Mouse (Mus musculus): ENCODE data around the gene Nagk. TPM values are rescaled to one million over a fixed set of nuclear protein-coding genes. Genes with fewer than 3 reads are reported as not detected.

Nagk gene
- polyA plus RNA-seq (2012) = 0.12 and 0.22 TPM in 2 replicates

- Histone ChIP-seq H3K4me1 (ENCODE audit: control insufficient read depth) (peaks cover 19% of the 10 kb centered on the region), H3K36me3 (ENCODE audit: control insufficient read depth) (no peaks in the 10 kb centered on the region; the same call in 1 of the 2 replicates), H3K9me3 (ENCODE audit: control insufficient read depth, low read length) (peaks cover 3% of the 10 kb centered on the region)
Measured at GRCm38 (mm10) chr6:83794760-83795296, at the start of gene Nagk. Gene Nagk, plus strand, starts transcription at chr6:83794982.

DNA sequence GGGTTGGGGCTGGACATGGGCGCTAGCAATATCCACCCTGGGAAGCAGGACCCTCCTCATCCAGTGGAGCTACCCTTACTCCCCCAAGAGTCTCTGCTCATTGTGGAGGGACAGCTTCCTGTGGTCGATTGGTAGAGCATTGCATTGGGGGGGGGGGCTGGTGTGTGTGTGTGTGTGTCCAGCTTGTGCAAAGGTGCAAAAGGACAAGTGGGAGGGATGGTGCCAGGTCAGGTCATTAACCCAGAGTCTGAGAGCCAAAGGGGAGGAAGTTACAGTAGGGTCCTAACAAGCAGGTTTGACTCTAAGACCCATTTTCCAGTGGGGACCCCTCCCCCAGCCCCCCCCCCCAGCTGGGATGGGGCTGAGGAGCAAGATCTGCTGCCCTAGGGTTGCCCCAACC is 49.3 kb upstream of the Nagk start:
- Histone ChIP-seq H3K36me3 (ENCODE audit: control insufficient read depth) (no peaks in the 10 kb centered on the region), H3K27me3 (ENCODE audit: control insufficient read depth) (no peaks in the 10 kb centered on the region; the same call in 1 of the 2 replicates), H3K4me3 (replicated peaks) (no peak overlapping the region), H3K9me3 (ENCODE audit: control insufficient read depth, low read length) (peaks cover 4% of the 10 kb centered on the region; the same call in 1 of the 2 replicates), H3K4me1 (ENCODE audit: control insufficient read depth) (no peaks in the 10 kb centered on the region)
- no peak for TF ChIP-seq TAL1 (IDR thresholded peaks at IDR 0.05; ENCODE audit: low read length)
- TF ChIP-seq GATA1 (IDR thresholded peaks at IDR 0.05; ENCODE audit: low read length) = no peak

More at GRCm38 (mm10) chr6:83794760-83795296, at the start of gene Nagk:
- no peak for TF ChIP-seq TAL1 (IDR thresholded peaks at IDR 0.05; ENCODE audit: low read length)
- TF ChIP-seq GATA1 (IDR thresholded peaks at IDR 0.05; ENCODE audit: low read length) = no peak
- Histone ChIP-seq H3K4me3 (replicated peaks) (peak within 1 kb of the TSS; percentile 72), H3K27me3 (ENCODE audit: control insufficient read depth) (peaks cover 13% of the 10 kb centered on the region)

DNA sequence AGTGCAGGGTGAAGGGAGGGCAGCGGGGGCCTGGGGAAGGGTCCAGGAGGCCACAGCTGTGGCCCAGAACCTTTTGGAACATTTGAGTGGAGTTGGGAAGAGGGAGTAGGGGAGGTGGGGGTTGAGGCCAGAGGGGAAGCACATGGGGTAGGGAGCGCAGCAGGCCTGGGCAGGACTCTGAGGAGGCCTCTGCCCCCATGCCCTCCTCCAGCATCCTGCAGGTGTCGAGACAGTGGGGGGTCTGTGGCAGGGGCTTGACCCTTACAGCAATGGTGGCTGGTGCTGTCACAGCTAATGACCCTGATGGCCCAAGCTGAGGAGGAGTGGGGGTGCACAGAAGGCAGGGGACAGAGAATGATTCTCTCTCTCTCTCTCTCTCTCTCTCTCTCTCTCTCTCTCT is 45.5 kb upstream of the Nagk start:
- no peak overlapping the region for H3K4me3 ChIP-seq (replicated peaks)
- no peak for TF ChIP-seq GATA1 (IDR thresholded peaks at IDR 0.05; ENCODE audit: low read length)
- TF ChIP-seq TAL1 (IDR thresholded peaks at IDR 0.05; ENCODE audit: low read length) = no peak

GRCm38 (mm10) chr6:83750171-83750684 is 44.6 kb upstream of the Nagk start:
- H3K36me3 ChIP-seq (ENCODE audit: control insufficient read depth) = no peaks in the 10 kb centered on the region
- no peaks in the 10 kb centered on the region for H3K9me3 ChIP-seq (ENCODE audit: control insufficient read depth, low read length)
- no peaks in the 10 kb centered on the region for H3K4me1 ChIP-seq (ENCODE audit: control insufficient read depth)
- no peak overlapping the region for H3K4me3 ChIP-seq (replicated peaks)
- TF ChIP-seq GATA1 (IDR thresholded peaks at IDR 0.05; ENCODE audit: low read length) = no peak
- TF ChIP-seq TAL1 (IDR thresholded peaks at IDR 0.05; ENCODE audit: low read length) = no peak
- peaks cover 26% of the 10 kb centered on the region for H3K27me3 ChIP-seq (ENCODE audit: control insufficient read depth)

More for the DNA sequence above, 45.5 kb upstream of the Nagk start:
- Histone ChIP-seq H3K4me1 (ENCODE audit: control insufficient read depth) (no peaks in the 10 kb centered on the region), H3K27me3 (ENCODE audit: control insufficient read depth) (peaks cover 21% of the 10 kb centered on the region), H3K36me3 (ENCODE audit: control insufficient read depth) (no peaks in the 10 kb centered on the region), H3K9me3 (ENCODE audit: control insufficient read depth, low read length) (no peaks in the 10 kb centered on the region)

GRCm38 (mm10) chr6:83756051-83756450 is 38.7 kb upstream of the Nagk start:
- no peak overlapping the region for H3K4me3 ChIP-seq (replicated peaks)
- peaks cover 66% of the 10 kb centered on the region for H3K27me3 ChIP-seq (ENCODE audit: control insufficient read depth)

DNA sequence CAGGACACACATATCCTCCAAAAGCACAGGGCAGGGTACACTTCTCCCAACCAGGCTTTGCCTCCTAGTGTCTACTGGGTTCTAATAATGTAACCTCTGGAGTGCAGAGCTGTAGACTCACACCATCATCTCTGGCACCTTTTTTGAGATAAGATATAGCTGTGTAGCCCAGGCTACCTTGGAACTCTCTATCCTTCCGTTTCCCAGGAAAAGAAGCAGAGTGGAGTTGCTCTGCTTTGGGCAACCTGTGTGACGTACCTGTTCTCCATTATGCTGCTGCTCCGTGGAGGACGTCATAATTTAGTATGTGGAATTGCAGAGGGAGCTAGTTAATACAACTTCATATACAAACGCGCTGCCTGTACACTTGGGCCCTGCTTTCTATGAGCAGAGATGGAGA is 32.4 kb upstream of the Nagk start, which contains the start of gene Ankrd53:
TSS of gene Ankrd53 (plus strand) at position 301 of the 400 bp plus-strand sequence.
- Histone ChIP-seq H3K4me3 (replicated peaks) (no peak within 1 kb of the TSS), H3K36me3 (ENCODE audit: control insufficient read depth) (no peaks in the 10 kb centered on the region), H3K27me3 (ENCODE audit: control insufficient read depth) (peaks cover 64% of the 10 kb centered on the region), H3K9me3 (ENCODE audit: control insufficient read depth, low read length) (no peaks in the 10 kb centered on the region), H3K4me1 (ENCODE audit: control insufficient read depth) (peaks cover 3% of the 10 kb centered on the region)
- TF ChIP-seq TAL1 (IDR thresholded peaks at IDR 0.05; ENCODE audit: low read length) (no peak), GATA1 (IDR thresholded peaks at IDR 0.05; ENCODE audit: low read length) (no peak)

More at GRCm38 (mm10) chr6:83756051-83756450, 38.7 kb upstream of the Nagk start:
- no peaks in the 10 kb centered on the region for H3K4me1 ChIP-seq (ENCODE audit: control insufficient read depth)
- no peaks in the 10 kb centered on the region for H3K9me3 ChIP-seq (ENCODE audit: control insufficient read depth, low read length)
- H3K36me3 ChIP-seq (ENCODE audit: control insufficient read depth) = no peaks in the 10 kb centered on the region
- TF ChIP-seq GATA1 (IDR thresholded peaks at IDR 0.05; ENCODE audit: low read length) = no peak
- no peak for TF ChIP-seq TAL1 (IDR thresholded peaks at IDR 0.05; ENCODE audit: low read length)

DNA sequence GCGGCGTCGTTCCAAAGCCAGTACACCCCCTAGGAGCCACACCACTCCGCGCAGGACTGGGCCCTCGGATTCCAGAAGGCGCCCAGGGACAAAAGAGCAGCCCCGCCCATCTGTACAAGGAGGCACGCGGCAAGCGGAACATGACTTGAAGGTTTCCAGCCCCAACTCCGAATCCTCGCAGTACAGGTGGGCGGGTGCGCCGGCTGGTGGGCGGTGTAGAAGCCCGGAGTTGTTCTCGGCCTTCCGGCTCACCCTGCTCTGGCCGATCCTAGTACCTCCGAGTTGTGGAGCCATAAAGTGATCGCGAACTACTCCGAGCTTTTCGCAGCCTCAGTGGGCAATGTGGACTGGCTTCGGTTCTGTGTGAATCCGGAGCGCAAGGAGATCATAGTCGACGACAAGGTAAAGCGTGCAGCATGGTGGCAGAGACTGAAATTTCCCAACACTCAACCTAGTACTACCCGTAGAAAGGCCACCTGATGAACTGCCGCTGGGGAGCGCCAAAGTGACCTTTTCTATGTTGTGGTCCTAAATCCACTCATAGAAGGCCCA is 31.8 kb upstream of the Nagk start:
- Histone ChIP-seq H3K4me1 (ENCODE audit: control insufficient read depth) (peaks cover 3% of the 10 kb centered on the region), H3K9me3 (ENCODE audit: control insufficient read depth, low read length) (no peaks in the 10 kb centered on the region), H3K4me3 (replicated peaks) (no peak overlapping the region), H3K36me3 (ENCODE audit: control insufficient read depth) (no peaks in the 10 kb centered on the region), H3K27me3 (ENCODE audit: control insufficient read depth) (peaks cover 58% of the 10 kb centered on the region)
- no peak for TF ChIP-seq TAL1 (IDR thresholded peaks at IDR 0.05; ENCODE audit: low read length)
- TF ChIP-seq GATA1 (IDR thresholded peaks at IDR 0.05; ENCODE audit: low read length) = no peak

GRCm38 (mm10) chr6:83766982-83767381 is 27.8 kb upstream of the Nagk start:
- no peak for TF ChIP-seq TAL1 (IDR thresholded peaks at IDR 0.05; ENCODE audit: low read length)
- H3K27me3 ChIP-seq (ENCODE audit: control insufficient read depth) = peaks cover 25% of the 10 kb centered on the region
- H3K9me3 ChIP-seq (ENCODE audit: control insufficient read depth, low read length) = no peaks in the 10 kb centered on the region
- H3K4me3 ChIP-seq (replicated peaks) = no peak overlapping the region
- peaks cover 3% of the 10 kb centered on the region for H3K4me1 ChIP-seq (ENCODE audit: control insufficient read depth)
- peaks cover 34% of the 10 kb centered on the region for H3K36me3 ChIP-seq (ENCODE audit: control insufficient read depth)

GRCm38 (mm10) chr6:83768485-83768884 is 26.3 kb upstream of the Nagk start:
- Histone ChIP-seq H3K36me3 (ENCODE audit: control insufficient read depth) (peaks cover 49% of the 10 kb centered on the region), H3K9me3 (ENCODE audit: control insufficient read depth, low read length) (no peaks in the 10 kb centered on the region), H3K27me3 (ENCODE audit: control insufficient read depth) (peaks cover 10% of the 10 kb centered on the region), H3K4me3 (replicated peaks) (no peak overlapping the region), H3K4me1 (ENCODE audit: control insufficient read depth) (peaks cover 4% of the 10 kb centered on the region)
- TF ChIP-seq TAL1 (IDR thresholded peaks at IDR 0.05; ENCODE audit: low read length) (no peak), GATA1 (IDR thresholded peaks at IDR 0.05; ENCODE audit: low read length) (no peak)
